Mouse (Mus musculus) bone marrow, adult 2 months (tissue): ENCODE measurements around the gene P4ha2.

Experiments used
- CTCF ChIP-seq: fragments of 200-500 bp; IDR thresholded peaks from 2 replicates; pipeline ENCODE4 v1.5.1; 2011; ENCODE audit warnings: low read length, control low read depth; ENCODE audit not compliant: control insufficient read depth, insufficient read depth
- POLR2A ChIP-seq: fragments of 200-500 bp; IDR thresholded peaks from 2 replicates; pipeline ENCODE4 v1.6.1; 2011; ENCODE audit warnings: low read depth, mild to moderate bottlenecking, control low read depth, low read length, borderline replicate concordance; ENCODE audit not compliant: control insufficient read depth

- TF ChIP-seq POLR2A = no peak
- no peak for TF ChIP-seq CTCF
Observed at GRCm38 (mm10) chr11:54115911-54116310, 16.0 kb downstream of the P4ha2 start.
